Mouse (Mus musculus) lung, postnatal 0 days (tissue): ENCODE measurements around the gene Spata1. TPM values are rescaled to one million over a fixed set of nuclear protein-coding genes. Genes with fewer than 3 reads are reported as not detected.

ENCODE experiments used
- ATAC-seq: fragments of 200-750 bp; cut with Nextera tagmentation; 2 replicates; pipeline ENCODE4 v1.8.0; 2017; ENCODE audit warnings: moderate library complexity
- DNase-seq: peaks from one replicate; pipeline ENCODE4 v3.0.0-alpha.2; 2016; ENCODE audit warnings: low spot score
- H3K27ac ChIP-seq: fragments of 300-500 bp; sonication (generic); 2 replicates; pipeline ENCODE4 v1.5.1; 2014; ENCODE audit warnings: antibody characterized with exemption, mild to moderate bottlenecking, low read length, mixed read lengths
- H3K27me3 ChIP-seq: fragments of 300-500 bp; sonication (generic); replicated peaks from 2 replicates; pipeline ENCODE4 v1.6.1; 2014; ENCODE audit warnings: low read length, mixed read lengths; ENCODE audit not compliant: insufficient read depth
- H3K36me3 ChIP-seq: fragments of 300-500 bp; sonication (generic); 2 replicates; pipeline ENCODE4 v1.6.1; 2014; ENCODE audit warnings: low read length, mixed read lengths; ENCODE audit not compliant: insufficient read depth
- H3K4me1 ChIP-seq: fragments of 300-500 bp; sonication (generic); 2 replicates; pipeline ENCODE4 v1.6.1; 2014; ENCODE audit warnings: antibody characterized with exemption, low read depth, low read length, mixed read lengths; ENCODE audit not compliant: insufficient read depth
- H3K4me2 ChIP-seq: fragments of 300-500 bp; sonication (generic); replicated peaks from 2 replicates; pipeline ENCODE4 v1.6.1; 2014; ENCODE audit warnings: low read depth, mild to moderate bottlenecking, low read length, moderate library complexity, mixed read lengths
- H3K4me3 ChIP-seq: fragments of 300-500 bp; sonication (generic); 2 replicates; pipeline ENCODE4 v1.5.1; 2014; ENCODE audit warnings: low read depth, low read length
- H3K9ac ChIP-seq: fragments of 300-500 bp; sonication (generic); replicated peaks from 2 replicates; pipeline ENCODE4 v1.6.1; 2014; ENCODE audit warnings: low read depth, mild to moderate bottlenecking
- H3K9me3 ChIP-seq: fragments of 300-500 bp; sonication (generic); 2 replicates; pipeline ENCODE4 v1.6.1; 2016; ENCODE audit warnings: low read length, mixed read lengths
- CTCF ChIP-seq: IDR thresholded peaks from 2 replicates; pipeline ENCODE4 v1.5.1; 2016; ENCODE audit warnings: antibody characterized with exemption, mild to moderate bottlenecking
- EP300 ChIP-seq: IDR thresholded peaks from 2 replicates; pipeline ENCODE4 v1.6.1; 2016; ENCODE audit warnings: antibody characterized with exemption, mild to moderate bottlenecking, control low read depth
- WGBS: fragments of 180-500 bp; shearing (Covaris S2); extraction: QIAGEN DNeasy Blood & Tissue Kit; methylation state at CpG from one replicate; pipeline ENCODE4 v1.1.7; 2014; 5-methylcytosine and 5-hydroxymethylcytosine counted together
- polyA plus RNA-seq: library from polyadenylated mRNA; unstranded; fragments of >200 nt; fragmentation: Nextera tagmentation; extraction: Ambion mirVana; gene quantifications from 2 replicates; pipeline ENCODE4 v1.2.1, GENCODE M21; 2015

Spata1 gene
- polyA plus RNA-seq, 1 experiment from 2014 or later = 4.4 TPM

DNA sequence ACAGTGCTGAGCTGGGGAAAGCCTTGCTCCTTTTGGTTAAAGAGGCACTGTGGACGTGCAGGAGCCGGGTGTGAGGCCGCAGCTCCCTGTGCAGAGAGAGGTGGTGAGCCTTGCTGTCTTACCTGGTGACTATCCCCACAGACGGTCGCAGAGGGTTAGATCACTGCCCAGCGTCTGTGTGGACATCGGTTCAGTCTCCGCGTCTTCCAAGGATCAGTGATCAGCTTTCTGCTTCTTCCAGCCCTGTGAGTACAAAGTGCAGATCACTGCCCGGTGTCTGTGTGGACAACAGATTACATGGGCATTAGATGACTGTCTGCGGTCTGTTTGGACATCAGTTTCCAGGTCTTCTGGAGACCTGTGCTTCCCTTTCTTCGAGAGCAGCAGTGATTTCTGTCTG, 85.0 kb downstream of the Spata1 start:
- DNase-seq = no peak
- 88% methylated on average over 12 of the region's 12 CpGs for WGBS

DNA sequence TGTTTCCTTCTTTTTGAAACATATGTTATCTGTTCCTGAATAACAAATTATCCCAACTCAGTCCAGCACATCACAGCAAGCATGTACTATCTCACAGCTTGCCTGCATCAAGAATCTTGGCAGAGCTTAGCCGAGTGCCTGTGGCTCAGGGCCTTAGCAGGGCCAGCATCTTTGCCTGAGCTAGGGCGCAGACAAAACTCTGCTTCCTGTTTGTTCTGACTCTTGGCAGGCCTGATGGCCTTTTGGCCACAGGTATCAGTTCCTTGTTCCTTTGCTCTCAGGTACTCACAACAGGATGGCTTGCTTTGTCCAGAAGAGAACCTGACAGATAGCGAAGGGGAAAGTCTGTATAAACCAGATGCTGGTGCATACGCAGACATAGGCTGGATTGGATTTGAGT, 85.6 kb downstream of the Spata1 start:
- no peak overlapping the region for H3K4me3 ChIP-seq
- DNase-seq = no peak
- 73% methylated on average over 4 of the region's 4 CpGs for WGBS
- H3K9ac ChIP-seq = no peak overlapping the region
- TF ChIP-seq CTCF = no peak
- no peak for TF ChIP-seq EP300
- ATAC-seq = no peak
- no peaks in the 10 kb centered on the region; the same call in 1 of the 2 replicates for H3K4me1 ChIP-seq
- no peaks in the 10 kb centered on the region for H3K27me3 ChIP-seq
- H3K4me2 ChIP-seq = no peak overlapping the region
- H3K27ac ChIP-seq = no peak overlapping the region
- 0 out of 2 replicates have a peak, but pooled peaks cover 2% of the 10 kb centered on the region for H3K36me3 ChIP-seq
- no peaks in the 10 kb centered on the region for H3K9me3 ChIP-seq

More for the DNA sequence above, 85.0 kb downstream of the Spata1 start:
- H3K4me2 ChIP-seq = no peak overlapping the region
- no peak overlapping the region for H3K27ac ChIP-seq
- no peaks in the 10 kb centered on the region; the same call in 1 of the 2 replicates for H3K4me1 ChIP-seq
- no peak for ATAC-seq
- H3K36me3 ChIP-seq = 0 out of 2 replicates have a peak, but pooled peaks cover 8% of the 10 kb centered on the region
- H3K4me3 ChIP-seq = no peak overlapping the region
- TF ChIP-seq CTCF = no peak
- TF ChIP-seq EP300 = no peak
- H3K27me3 ChIP-seq = no peaks in the 10 kb centered on the region
- no peaks in the 10 kb centered on the region for H3K9me3 ChIP-seq
- H3K9ac ChIP-seq = no peak overlapping the region

DNA sequence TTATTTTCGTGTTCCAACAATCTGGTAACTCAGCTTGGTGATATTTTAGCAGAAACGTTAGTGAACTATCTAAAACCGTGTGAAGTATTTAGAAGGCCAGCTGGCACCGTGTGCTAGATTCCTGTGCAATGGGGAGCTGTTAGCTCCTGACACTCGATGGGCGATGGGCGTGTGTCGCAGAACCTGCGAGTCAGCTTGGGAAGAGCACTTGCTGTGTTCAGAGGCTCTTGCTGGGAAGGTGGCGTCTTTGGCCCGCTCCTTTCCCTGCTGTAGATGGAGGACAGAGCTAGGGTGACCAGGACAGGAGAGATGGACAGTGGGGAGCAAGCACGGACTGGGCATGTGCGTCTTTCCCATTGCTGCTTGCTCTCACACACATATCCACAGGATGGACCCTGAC, 86.5 kb downstream of the Spata1 start:
- 68% methylated on average over 13 of the region's 13 CpGs for WGBS
- no peaks in the 10 kb centered on the region for H3K36me3 ChIP-seq
- ATAC-seq = peak; percentile 47

GRCm38 (mm10) chr3:146412480-146412879, 87.1 kb downstream of the Spata1 start:
- DNase-seq (peak; percentile 40), ATAC-seq (peak; percentile 60)
- no peak overlapping the region for H3K4me3 ChIP-seq
- H3K4me1 ChIP-seq = peaks cover under 1% of the 10 kb centered on the region; the same call in 1 of the 2 replicates
- no peak overlapping the region for H3K4me2 ChIP-seq
- H3K27me3 ChIP-seq = no peaks in the 10 kb centered on the region
- H3K27ac ChIP-seq = peak overlapping the region; percentile 20; the same call in 1 of the 2 replicates
- 56% methylated on average over 7 of the region's 7 CpGs for WGBS
- H3K9me3 ChIP-seq = no peaks in the 10 kb centered on the region
- TF ChIP-seq EP300 (0 out of 2 replicates have a peak, but pooled peaks have one; percentile 35), CTCF (no peak)
- no peak overlapping the region for H3K9ac ChIP-seq
- no peaks in the 10 kb centered on the region for H3K36me3 ChIP-seq

More for the DNA sequence above, 86.5 kb downstream of the Spata1 start:
- Histone ChIP-seq H3K9ac (no peak overlapping the region), H3K27ac (no peak overlapping the region), H3K27me3 (no peaks in the 10 kb centered on the region), H3K4me2 (no peak overlapping the region), H3K4me1 (no peaks in the 10 kb centered on the region; the same call in 1 of the 2 replicates), H3K4me3 (no peak overlapping the region), H3K9me3 (no peaks in the 10 kb centered on the region)
- DNase-seq = no peak
- no peak for TF ChIP-seq CTCF
- TF ChIP-seq EP300 = no peak

- no peaks in the 10 kb centered on the region for H3K9me3 ChIP-seq
- H3K4me2 ChIP-seq = no peak overlapping the region
- no peak overlapping the region for H3K4me3 ChIP-seq
- DNase-seq (no peak), ATAC-seq (no peak)
- 66% methylated on average over 2 of the region's 2 CpGs for WGBS
- no peak overlapping the region for H3K9ac ChIP-seq
- peak overlapping the region; percentile 20; the same call in 1 of the 2 replicates for H3K27ac ChIP-seq
- no peaks in the 10 kb centered on the region for H3K36me3 ChIP-seq
- TF ChIP-seq EP300 (no peak), CTCF (no peak)
- H3K27me3 ChIP-seq = no peaks in the 10 kb centered on the region
- peaks cover 3% of the 10 kb centered on the region; the same call in 1 of the 2 replicates for H3K4me1 ChIP-seq
These were observed 87.5 kb downstream of the Spata1 start for GRCm38 (mm10) chr3:146412008-146412407.

DNA sequence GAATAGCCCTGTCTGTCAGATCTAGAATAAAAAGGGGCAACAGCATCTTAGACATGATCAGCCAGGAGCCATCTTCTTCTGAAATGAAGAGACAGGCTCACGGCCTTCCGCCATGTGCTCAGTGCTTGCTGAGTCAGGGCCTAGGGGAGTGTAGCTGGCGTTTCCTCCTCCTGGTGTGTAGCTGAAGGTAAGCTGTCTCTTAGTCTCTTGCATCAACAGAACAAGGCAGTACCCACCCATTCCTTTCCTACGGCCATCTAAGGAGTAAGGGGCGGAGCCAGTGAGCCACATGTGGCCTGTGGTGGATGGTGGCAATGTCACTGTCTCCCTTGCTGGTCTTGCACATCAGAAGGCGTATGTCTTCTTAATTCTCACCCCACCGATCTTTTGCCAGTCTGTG, 89.4 kb downstream of the Spata1 start:
- Histone ChIP-seq H3K9me3 (no peaks in the 10 kb centered on the region), H3K9ac (no peak overlapping the region), H3K4me2 (no peak overlapping the region), H3K27ac (no peak overlapping the region), H3K4me3 (no peak overlapping the region), H3K36me3 (no peaks in the 10 kb centered on the region), H3K4me1 (peaks cover 7% of the 10 kb centered on the region), H3K27me3 (no peaks in the 10 kb centered on the region)
- WGBS = 71% methylated on average over 7 of the region's 7 CpGs
- no peak for ATAC-seq
- DNase-seq = no peak
- TF ChIP-seq CTCF (no peak), EP300 (no peak)

Other genes starting within 250 kb of the Spata1 start
- 21.8 and 25.0 TPM in 2 replicates for gene Ssx2ip, start 95.1 kb downstream of the Spata1 start, polyA plus RNA-seq
- 14.8 and 15.9 TPM in 2 replicates for gene Ctbs, start 50.0 kb downstream of the Spata1 start, polyA plus RNA-seq
- gene Gng5, start 54 bp upstream of the Spata1 start, polyA plus RNA-seq = 1,414 and 1,430 TPM in 2 replicates
- 38.4 and 39.8 TPM in 2 replicates for gene Rpf1, start 21.7 kb upstream of the Spata1 start, polyA plus RNA-seq
- 0.29 and 0.63 TPM in 2 replicates for gene Uox, start 70.7 kb upstream of the Spata1 start, polyA plus RNA-seq
- 0.05 and 0.07 TPM in 2 replicates for gene Dnase2b, start 115.8 kb upstream of the Spata1 start, polyA plus RNA-seq
- gene 4930503B20Rik, start 151.6 kb upstream of the Spata1 start, polyA plus RNA-seq = not detected in 2 replicates
- gene Samd13, start 185.8 kb upstream of the Spata1 start, polyA plus RNA-seq = 0.58 and 0.82 TPM in 2 replicates